Mouse (Mus musculus) layer of hippocampus, adult 9-10 months (tissue): ENCODE measurements around the gene Dnase2a.

Source experiments
- DNase-seq: peaks from one replicate; pipeline ENCODE4 v3.0.0; 2022; ENCODE audit warnings: low spot score

Gene Dnase2a

GRCm38 (mm10) chr8:84936962-84937546, 28.7 kb downstream of the Dnase2a start, which contains the start of gene Mast1:
Mast1 (minus strand) TSS chr8:84937359.
- DNase-seq, result no peak

DNA sequence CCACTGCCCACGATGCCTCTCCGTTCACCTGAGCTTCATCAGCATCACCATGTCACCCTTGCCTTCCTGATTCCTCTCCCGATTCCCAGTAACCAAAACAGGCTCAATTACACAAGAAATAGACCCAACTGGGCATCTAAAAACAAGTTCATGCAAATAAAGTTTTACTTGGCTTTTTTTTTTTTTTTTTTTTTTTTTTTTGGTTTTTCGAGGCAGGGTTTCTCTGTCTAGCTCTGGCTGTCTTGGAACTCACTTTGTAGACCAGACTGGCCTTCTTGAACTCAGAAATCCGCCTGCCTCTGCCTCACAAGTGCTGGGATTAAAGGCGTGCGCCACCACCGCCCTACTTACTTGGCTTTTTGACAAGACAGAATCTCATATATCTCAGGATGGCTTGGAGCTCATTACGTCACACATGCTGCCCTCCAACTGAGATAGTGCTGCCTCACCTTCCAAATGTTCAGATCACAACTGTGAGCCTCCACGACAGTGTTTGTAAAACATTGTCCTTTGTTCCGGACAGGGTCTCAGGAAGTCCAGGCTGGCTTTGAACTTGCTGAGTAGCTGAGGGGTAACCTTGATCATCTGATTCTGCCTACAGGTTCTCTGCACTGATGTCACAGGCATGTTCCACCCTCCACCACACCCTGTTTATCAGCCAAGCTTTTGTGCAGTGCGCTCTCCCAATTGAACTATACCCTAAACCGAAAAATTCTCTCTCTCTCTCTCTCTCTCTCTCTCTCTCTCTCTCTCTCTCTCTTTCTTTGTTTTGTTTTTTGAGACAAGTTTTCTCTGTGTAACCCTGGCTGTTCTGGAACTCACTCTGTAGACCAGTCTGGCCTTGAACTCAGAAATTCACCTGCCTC, 29.5 kb downstream of the Dnase2a start:
- no peak for DNase-seq

DNA sequence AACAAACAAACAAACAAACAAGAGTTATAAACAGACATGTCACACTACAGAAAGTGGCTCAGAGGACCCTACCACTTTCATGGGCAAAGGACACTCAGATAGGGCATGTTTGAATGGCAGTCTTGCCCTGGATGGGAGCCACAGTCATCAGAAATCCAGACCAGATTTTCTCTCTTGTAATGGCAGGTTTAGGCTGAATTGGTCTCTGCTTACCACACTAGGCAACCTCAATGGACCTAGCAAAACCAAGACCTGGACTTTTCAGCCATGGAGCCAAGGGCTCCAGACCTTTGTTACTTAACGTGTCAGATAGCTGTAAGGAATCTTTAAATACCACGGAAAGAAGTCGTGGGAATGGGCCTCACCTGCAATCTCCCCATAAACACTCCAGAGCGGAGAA, 35.3 kb downstream of the Dnase2a start:
- DNase-seq, result no peak

- DNase-seq, result no peak
These were observed 36.3 kb downstream of the Dnase2a start for GRCm38 (mm10) chr8:84944478-84945160.

GRCm38 (mm10) chr8:84945235-84945632, 36.9 kb downstream of the Dnase2a start:
- no peak for DNase-seq

GRCm38 (mm10) chr8:84945633-84946527, 37.5 kb downstream of the Dnase2a start:
- DNase-seq, result no peak

- DNase-seq, result no peak
These were observed 38.3 kb downstream of the Dnase2a start, which contains the start of gene Rtbdn for GRCm38 (mm10) chr8:84946528-84947240. Rtbdn (plus strand) TSS chr8:84946991.

DNA sequence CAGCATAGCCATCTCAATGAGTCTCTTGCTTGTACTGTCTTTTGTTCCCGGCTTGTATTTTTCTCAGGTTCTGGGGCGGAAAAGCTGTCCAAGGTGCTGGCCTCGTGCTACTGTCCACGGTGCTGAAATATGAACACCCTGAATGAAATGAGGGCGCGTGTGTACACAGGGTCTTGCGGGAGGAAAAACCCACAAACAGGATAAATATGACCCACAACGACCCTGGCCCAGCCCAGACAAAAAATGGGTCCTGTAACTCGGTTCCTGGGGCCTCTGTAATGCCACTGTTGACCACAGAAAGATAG, 38.8 kb downstream of the Dnase2a start:
- no peak for DNase-seq

- no peak for DNase-seq
These were observed 41.4 kb downstream of the Dnase2a start for GRCm38 (mm10) chr8:84949753-84950152.

- DNase-seq, result no peak
These were observed 44.4 kb downstream of the Dnase2a start for GRCm38 (mm10) chr8:84952612-84953255.

- DNase-seq, result no peak
These were observed 48.4 kb downstream of the Dnase2a start for GRCm38 (mm10) chr8:84956768-84957167.

GRCm38 (mm10) chr8:84959811-84960210, 51.5 kb downstream of the Dnase2a start:
- DNase-seq, result no peak

DNA sequence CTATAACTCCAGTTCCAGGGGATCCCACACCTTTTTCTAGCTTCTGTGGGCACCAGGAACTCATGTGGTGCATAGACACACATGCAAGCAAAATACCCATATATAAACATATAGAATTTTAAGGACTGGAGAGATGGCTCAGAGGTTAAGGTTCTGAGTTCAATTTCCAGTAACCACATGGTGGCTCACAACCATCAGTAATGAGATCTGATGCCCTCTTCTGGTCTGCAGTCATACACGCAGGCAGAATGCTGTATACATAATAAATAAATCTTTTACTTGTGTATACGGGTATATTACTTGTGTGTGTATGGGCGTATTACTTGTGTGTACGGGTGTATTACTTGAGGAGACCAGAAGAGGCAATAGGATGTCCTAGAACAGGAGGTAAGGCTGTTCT, 55.6 kb downstream of the Dnase2a start:
- DNase-seq, result no peak

DNA sequence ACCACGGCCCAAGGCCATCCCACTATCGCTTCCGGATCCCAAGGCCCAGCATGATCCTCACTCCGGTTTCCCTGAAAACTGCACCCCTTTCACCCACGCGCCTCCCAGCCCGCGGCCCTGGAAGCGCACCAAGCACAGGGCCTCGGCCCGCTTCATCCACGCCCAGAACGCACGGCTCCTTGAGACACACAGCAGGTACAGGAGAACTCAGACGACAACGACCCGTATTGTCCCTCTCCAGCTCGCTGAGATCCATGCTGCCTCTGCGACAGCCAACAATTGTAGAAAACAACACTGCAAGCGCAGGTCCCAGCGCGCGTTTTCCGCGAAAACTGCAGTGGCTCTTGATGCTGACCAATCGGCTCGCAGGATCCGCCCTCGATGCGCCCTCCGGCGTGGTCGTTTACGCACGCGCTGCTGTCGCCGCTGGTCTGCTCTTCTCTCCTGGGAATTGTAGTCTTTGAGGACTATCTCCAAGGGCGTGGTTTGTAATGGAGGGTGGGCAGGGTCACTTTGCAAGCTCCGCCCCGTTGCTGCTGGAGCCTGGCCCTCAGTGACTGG, 57.5 kb downstream of the Dnase2a start:
- no peak for DNase-seq

GRCm38 (mm10) chr8:84966603-84967002, 58.2 kb downstream of the Dnase2a start:
- no peak for DNase-seq

DNA sequence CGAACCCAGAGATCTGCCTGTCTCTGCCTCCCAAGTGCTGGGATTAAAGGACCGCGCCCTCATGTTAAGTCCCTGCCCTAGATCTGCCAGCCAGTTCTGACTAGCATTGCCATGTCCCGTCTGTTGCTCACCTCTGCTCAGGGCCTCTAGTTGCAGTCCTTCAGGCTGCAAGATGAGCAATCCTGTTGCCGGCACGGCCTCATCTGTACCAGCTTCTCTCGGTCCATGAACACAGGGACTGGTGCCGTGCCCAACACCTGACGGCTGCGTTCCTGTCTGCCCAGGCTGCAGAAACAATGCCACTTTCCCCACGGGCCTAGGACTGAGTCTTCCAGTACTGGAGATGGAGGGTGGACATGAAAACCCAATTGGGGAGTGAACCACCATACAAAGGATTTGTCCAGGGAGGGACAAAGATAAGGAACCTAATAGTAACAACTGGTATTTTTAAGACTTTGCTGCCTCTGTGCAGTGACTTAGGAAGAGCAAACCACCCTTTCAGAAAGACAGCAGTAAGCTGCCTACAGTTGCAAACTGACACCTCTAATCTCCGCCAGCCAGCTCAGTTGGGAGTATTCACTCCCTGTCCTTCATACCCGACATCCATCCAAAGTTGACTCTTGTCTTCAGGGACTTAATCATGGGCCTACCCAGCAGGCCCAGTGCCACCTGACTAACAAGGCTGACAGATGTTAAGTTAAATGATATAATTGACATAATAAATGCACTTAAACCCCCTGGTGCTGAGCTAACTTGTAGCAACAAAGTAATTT, 59.4 kb downstream of the Dnase2a start:
- no peak for DNase-seq

DNA sequence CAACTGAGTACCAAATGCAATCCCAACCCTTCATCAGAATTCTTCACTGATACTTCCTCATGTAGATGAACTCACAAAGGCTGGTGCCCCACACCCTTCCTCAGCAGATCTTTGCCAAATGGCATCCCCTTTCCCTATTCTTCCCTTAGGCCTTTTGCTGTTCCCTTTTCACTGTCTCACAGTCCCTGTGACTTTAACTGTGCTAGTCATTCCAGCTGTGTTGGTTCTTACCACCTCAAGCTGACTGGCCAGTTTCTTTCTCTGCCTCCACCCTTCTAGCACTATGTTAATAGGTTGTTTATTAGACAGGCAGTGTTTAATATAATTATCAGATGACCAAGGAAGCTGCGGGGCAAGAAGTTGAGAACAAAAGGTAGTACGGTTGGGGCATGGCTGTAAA, 60.3 kb downstream of the Dnase2a start:
- DNase-seq, result no peak

- DNase-seq, result no peak
These were observed 61.1 kb downstream of the Dnase2a start, which contains the start of the genes Gm49661, Prdx2 and Rnaseh2a for GRCm38 (mm10) chr8:84969241-84970134. Gm49661 (minus strand) TSS chr8:84969433. Prdx2 (plus strand) TSS chr8:84969587. Rnaseh2a (minus strand) TSS chr8:84969767.
